Mouse (Mus musculus) urinary bladder, postnatal 14 days (tissue): ENCODE results near the gene Tmed11.
"Not testable (repeated sequence)": the region's sequence is repeated elsewhere in the genome, so short reads cannot be mapped to it uniquely, and the experiment has no call there.

ENCODE experiments used
- DNase-seq: peaks from one replicate; pipeline ENCODE4 v3.0.0; 2021; ENCODE audit warnings: low spot score

Tmed11 gene

DNA sequence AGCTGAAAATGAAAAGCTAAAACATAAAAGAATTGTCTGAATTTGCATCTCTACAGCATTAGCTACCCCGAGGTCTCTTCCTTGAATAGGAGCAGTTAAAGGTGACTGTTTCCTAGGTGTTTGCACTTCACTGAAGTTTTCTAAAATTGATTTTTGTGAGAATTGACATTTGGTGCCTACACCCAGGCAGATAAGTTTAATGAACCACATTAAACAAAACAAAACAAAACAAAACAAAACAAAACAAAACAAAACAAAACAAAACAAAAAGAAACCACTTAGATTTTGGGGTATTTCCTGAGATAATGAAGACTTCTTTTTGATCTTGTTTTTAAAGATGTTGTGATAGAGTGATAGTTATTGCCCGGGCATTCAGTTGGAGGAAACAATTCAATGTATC, at the start of gene Tmed11:
Gene Tmed11, minus strand, starts transcription at position 101 of the 400 bp plus-strand sequence.
- not testable (repeated sequence) for DNase-seq

DNA sequence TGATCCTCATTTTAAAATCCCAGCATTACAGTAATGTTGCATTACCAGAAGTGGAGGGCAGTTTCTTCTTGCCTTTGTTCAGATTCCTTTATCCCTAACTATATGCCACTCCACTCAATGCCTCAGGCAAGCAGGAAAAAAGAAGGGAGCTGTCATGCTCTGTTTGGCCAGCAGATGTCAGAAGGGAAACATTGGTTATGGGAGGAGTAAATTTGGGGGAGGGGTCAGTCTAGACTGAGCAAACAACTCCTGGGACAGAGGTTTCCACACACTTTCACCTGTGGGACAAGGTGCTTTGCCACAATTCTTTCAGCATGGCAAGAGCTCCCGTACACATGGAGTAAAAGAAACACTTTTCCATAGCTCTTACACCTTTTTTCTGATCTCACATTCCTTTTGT, 41.0 kb upstream of the Tmed11 start:
- DNase-seq = peak; percentile 9

DNA sequence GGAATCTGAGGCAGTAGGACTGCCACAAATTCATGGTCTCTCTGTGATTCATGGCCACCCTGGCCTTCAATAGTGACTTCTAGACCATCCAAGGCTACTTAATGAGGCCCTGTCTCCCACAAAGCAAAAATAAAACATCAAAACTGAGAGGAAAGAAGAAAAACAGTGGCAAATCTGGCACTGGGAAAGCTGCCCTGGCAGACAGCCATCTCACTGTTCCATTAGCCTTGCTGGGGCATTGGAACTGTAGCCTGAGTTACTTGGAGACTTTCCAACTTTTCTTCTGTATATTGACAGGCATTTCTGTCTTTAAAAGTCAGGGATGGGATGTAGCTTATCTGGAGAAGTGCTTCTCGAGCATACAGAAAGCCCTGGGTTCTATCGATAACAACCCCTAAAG, 28.1 kb upstream of the Tmed11 start:
- DNase-seq = peak; percentile 3

DNA sequence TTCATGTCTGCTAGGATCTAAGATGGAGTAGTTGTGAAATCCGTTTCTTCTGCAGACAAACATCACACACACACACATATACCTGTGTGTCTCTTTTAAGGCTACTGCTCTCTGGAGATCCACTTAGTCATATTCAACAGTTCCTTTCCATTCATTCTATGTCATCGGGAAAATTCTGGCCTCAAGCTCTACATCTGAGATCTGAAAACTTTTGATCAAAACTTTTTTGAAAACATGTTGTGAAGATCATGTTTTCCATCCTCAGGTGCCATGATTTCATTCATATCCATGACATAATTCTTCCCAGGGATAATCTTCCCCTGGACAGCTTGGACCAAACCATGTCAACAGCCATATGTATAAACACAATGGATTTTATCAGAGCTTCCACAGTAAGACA, 13.6 kb upstream of the Tmed11 start, which contains the start of gene Vmn2r8:
Gene Vmn2r8, minus strand, starts transcription at position 101 of the 400 bp plus-strand sequence.
- DNase-seq = not testable (repeated sequence)

DNA sequence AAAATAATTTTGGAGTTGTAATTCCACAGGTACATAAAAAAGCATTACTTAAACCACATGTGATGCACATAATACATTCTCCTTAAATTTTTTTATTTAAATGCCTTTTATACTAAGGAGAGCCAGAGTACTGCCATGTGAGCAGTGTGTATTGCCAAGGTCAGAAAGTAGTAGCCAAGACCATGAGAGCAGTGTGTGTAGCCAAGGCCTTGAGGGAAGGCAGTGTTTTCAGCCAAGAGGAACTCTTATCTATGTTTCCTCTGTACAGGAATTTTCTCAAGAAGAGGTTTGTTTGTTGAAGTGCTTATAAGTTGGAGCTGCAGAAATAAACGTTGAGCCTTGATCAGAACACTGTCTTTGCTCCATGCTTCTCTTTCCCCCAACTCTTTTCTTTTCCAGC, 8.5 kb upstream of the Tmed11 start:
- DNase-seq = no peak

DNA sequence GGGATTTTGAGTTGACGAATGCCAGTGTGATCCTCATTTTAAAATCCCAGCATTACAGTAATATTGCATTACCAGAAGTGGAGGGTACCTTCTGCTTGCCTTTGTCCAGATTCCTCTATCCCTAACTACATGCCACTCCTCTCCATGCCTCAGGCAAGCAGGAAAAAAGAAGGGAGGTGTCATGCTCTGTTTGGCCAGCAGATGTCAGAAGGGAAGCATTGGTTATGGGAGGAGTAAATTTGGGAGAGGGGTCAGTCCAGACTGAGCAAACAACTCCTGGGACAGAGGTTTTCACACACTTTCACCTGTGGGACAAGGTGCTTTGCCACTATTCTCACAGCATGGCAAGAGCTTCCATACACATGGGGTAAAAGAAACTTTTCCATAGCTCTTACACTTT, 4.8 kb downstream of the Tmed11 start:
- DNase-seq = peak; percentile 9

DNA sequence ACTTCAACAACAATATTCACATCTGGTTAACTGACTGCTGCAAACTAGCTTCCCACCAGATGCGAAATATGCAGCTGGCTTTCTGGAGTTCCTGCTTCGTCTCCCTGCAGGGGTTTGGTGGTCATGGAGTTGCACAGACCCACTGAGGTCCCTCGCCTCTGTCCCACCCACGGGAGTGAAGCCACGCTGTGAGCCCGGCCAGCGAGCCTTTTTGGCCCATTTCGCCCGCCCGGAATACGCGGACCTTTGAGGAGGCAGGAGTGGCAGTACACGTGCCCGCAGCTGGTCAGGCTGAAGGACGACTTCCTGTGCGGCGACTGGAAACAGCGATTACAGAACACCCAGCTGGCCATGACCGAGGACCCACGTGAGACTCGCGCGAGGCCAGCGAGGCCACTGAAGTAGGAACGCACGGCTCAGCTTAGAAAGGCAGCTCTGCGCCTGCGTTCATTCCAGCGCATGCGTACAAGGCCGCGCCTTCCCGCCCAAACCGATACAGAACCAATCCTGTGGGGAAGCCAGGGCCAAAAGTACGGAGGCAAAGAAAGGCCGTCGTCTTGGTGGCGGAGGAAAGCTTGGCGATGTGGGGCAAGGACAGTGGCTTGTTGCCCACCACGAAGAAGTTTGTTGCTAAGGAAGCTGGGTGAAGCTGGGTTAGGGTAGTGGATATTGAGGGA, 20.4 kb downstream of the Tmed11 start, which contains the start of gene Rnf212:
Gene Rnf212, minus strand, starts transcription at position 353 of the 677 bp plus-strand sequence.
- no peak for DNase-seq

DNA sequence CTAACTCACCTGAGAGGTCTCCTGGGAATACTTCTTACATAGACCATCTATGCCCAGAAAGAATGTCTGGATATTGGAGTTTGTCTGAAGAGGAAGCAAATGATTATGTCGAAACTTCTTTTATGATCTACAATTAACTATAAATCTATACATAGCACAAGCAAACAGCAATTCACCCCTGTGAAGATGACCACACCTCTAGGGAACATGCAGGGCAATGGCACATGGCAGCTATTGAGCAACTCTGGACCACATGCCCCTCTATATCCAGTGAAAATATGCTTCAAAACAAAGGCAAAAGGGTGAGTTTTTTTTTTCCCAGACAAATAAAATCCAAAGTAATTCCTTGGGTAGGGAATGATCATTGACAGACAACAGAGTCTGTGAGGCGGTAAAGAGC, 35.2 kb downstream of the Tmed11 start:
- no peak for DNase-seq

DNA sequence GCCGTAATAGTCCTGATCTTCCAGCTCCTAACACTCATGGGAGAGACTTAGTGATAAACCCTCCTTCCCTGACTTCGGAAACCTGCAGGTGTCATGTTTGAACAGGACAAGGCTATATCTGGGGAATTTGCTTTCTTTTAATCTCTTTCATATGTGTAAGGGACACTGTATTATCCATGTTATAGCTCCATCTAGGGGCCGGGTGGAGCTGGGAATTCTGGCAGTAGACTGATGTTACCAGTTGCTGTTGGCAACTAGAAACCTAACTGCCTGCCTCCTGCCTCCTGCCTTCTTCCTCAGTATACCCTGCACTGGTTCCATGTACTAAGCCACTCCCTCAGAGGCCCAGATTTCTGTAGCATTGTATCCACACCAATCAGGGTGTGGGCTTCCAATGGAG, 36.8 kb downstream of the Tmed11 start:
- DNase-seq = peak; percentile 17

DNA sequence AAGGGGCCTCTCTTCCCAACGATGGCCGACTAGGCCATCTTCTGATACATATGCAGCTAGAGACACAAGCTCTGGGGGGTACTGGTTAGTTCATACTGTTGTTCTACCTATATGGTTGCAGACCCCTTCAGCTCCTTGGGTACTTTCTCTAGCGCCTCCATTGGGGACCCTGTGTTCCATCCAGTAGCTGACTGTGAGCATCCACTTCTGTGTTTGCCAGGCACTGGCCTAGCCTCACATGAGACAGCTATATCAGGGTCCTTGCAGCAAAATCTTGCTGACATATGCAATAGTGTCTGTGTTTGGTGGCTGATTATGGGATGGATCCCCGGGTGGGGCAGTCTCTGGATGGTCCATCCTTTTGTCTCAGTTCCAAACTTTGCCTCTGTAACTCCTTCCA, 43.9 kb downstream of the Tmed11 start:
- DNase-seq = not testable (repeated sequence)

DNA sequence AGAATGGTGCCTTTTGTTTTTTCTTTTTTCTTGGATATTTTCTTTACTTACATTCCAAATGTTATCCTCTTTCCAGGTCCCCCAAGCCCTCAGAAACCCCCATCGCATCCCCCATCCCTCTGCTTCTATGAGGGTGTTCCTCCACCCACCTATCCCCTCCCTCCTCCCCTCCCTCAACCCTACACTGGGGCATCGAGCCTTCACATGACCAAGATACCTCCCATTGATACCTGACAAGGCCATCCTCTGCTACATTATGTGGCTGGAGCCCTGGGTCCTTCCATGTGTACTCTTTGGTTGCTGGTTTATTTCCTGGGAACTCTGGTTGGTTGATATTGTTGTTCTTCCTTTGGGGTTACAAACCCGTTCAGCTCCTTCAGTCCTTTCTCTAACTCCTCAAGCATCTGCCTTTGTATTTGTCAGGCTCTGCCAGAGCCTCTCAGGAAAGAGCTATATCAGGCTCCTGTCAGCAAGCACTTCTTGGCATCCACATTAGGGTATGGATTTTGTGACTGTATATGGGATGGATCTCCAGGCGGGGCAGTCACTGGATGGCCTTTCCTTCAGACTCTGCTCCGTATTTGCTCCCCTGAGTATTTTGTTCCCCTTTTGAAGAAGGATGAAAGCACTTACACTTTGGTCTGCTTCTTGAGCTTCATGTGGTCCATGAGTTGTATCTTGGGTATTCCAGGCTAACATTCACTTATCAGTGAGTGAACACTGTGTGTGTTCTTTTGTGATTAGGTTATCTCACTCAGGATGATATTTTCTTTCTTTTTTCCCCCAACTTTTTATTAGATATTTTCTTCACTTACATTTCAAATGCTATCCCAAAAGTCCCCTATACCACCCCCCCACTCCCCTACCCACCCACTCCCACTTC, 44.6 kb downstream of the Tmed11 start:
- no peak for DNase-seq

DNA sequence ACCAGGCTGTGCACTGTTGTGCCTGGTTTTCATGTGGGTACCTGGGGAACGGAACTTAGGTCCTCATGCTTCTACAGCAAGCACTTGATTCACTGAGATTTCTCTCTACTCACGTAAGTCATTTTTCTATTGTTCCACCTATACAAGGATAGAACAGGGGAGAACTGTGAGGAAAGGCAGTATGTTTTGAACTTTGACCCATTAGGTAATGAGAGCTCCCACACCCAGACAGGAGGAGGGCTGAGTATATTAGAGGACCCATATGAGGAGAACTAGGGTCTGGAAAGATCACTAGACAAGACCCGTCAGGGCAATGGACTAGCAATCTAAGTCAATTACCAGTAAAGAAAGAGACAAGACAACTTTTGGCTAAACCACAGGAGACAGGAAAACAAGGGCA, 50.5 kb downstream of the Tmed11 start:
- no peak for DNase-seq

DNA sequence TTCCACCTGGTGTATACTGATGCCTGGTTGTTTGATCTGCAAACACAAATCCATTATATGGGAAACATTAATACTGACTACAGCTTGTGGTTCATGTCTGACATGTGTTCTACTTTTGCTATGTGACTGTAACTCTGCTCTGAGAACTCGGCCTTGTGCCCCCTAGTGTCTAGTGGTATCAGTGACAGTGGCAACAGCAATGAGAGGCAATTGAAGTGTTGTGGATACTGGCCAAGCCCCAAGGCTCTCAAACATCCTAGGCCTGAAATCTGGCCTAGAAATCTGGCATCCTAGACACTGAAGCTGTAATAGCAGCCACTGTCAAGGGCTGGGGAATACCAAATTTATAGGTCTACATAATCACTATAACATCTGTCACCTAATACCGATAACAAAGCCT, 51.3 kb downstream of the Tmed11 start:
- DNase-seq = no peak

DNA sequence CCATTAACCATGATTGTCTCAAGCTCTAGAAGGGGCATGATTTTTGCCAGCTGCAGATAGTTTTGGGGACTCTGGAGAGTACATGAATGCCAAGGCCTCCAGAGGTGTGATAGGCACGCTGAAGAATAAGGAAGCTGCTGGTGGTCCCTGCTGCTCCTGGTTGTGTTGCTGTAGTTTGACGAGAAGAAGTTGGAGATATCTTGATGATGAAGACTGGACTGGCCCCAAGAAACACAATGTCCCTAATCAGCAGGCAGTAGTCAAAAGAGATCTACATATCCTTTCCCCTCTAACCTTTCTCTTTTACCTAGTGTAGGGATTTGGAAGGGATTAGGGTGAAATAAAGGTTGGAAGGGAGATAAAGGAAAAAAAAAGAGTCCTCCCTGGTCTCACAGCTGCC, 52.6 kb downstream of the Tmed11 start:
- DNase-seq = no peak

DNA sequence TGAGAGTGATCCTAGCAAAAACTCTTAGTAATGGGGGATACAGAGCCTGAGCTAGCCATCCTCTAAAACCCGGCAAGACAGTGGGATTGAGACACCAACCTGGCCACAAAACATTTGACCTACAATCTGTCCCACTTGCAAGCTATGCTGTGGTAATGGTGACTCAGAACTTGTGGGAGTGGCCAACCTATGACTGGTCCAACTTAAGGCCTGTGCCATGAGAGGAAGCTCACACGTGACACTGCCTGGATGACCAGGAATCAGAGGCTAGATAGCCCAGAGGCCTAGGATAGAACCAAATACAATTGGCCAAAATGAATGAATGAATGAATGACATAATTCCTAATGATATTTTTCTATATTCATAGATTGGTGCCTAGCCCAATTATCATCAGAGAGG, 53.3 kb downstream of the Tmed11 start:
- DNase-seq = no peak

DNA sequence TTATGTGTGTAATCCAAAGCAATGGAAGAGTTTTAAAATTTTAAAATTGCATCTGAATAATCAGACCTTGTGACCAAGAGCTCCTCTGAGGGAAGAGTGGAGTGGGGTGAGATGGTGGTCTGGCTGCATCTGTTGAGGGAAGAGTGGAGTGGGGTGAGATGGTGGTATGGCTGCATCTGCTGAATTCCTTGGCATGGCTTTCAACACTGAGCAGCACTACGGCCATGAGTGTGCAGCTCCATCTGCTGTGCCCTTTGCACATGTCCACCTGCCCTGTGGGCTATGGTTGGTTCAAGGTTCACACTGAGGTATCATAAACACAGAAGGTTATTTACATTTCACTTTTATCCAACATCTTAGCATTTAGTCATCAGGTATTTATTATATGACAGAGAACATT, 67.7 kb downstream of the Tmed11 start:
- DNase-seq = no peak
